Mouse (Mus musculus) kidney, adult 2 months (tissue): Measurements from ENCODE around the gene Nbl1.
A peak's percentile ranks its signal among the peaks of the same experiment; 100 is the strongest.

Source experiments
- CTCF ChIP-seq: fragments of 200-500 bp; conservative IDR thresholded peaks from 2 replicates; pipeline ENCODE4 v1.5.1; 2011; ENCODE audit warnings: low read depth, mild to moderate bottlenecking, control low read depth, low read length, moderate library complexity, mixed read lengths; ENCODE audit not compliant: insufficient read depth, insufficient read length
- POLR2A ChIP-seq: fragments of 200-500 bp; IDR thresholded peaks from one replicate; pipeline ENCODE4 v1.6.1; 2011; ENCODE audit warnings: low read depth, low read length, control low read depth

GRCm38 (mm10) chr4:139086037-139086436, 6.8 kb downstream of the Nbl1 start:
- TF ChIP-seq POLR2A (no peak), CTCF (peak; percentile 62)
